16 mouse cellular contexts compared by ENCODE assay signal in genomic region chr10:116108176-116108575, GRCm38 (mm10). TPM values are rescaled to one million over a fixed set of nuclear protein-coding genes. Genes with fewer than 3 reads are reported as not detected.
A peak's percentile ranks its signal among the peaks of the same experiment; 100 is the strongest.
DNase-seq lines count a peak whose midpoint lies in the region; ATAC-seq lines count a peak whose summit lies in the region.
"Had no signal": no experiment of that assay in that cellular context is flagged by ENCODE, and none has a peak within 500 bp of the region (broad histone marks: within the 10 kb centered on the region; RNA-seq: fewer than 3 reads in every experiment).

No protein-coding gene starts in this region.

- H3K4me3 ChIP-seq in forebrain, embryonic 14.5 days (ENCODE audit: low read depth, low read length): no peak overlapping the region
- H3K4me3 ChIP-seq in forebrain, embryonic 11.5 days (ENCODE audit: low read depth, low read length): no peak overlapping the region
- H3K4me3 ChIP-seq: heart, adult 2 months; hindbrain, embryonic 10.5 days; midbrain, embryonic 12.5 days; neural tube, embryonic 15.5 days had no signal

- H3K27ac ChIP-seq in forebrain, embryonic 14.5 days (ENCODE audit: low read depth, low read length): no peak overlapping the region
- H3K27ac ChIP-seq in forebrain, embryonic 11.5 days (ENCODE audit: low read depth, low read length): no peak overlapping the region
- H3K27ac ChIP-seq: heart, adult 2 months; hindbrain, embryonic 10.5 days; midbrain, embryonic 12.5 days; neural tube, embryonic 15.5 days had no signal

- DNase-seq in forebrain, embryonic 14.5 days (ENCODE audit: low spot score): peak; percentile 78
- DNase-seq in forebrain, embryonic 11.5 days (ENCODE audit: low spot score): no peak
- DNase-seq in brain, adult 2 months (ENCODE audit: low read depth, low spot score): peak; percentile 94
- peak; percentile 78 to 84 for DNase-seq in cerebellum, postnatal 10 days
- DNase-seq in layer of hippocampus, adult 9-10 months (ENCODE audit: low spot score): peak; percentile 36
- no peak for DNase-seq in B cell, adult 2 months
- DNase-seq in spleen, adult 18-20 months: no peak
- DNase-seq in adrenal gland, adult (ENCODE audit: inconsistent age in 2 of 2, low spot score in 1 of 2): no peak
- DNase-seq: heart, adult 2 months; kidney, adult 9 months; lung, adult 2 months had no signal

- H3K9ac ChIP-seq in forebrain, embryonic 14.5 days (ENCODE audit: low read length): no peak overlapping the region
- no peak overlapping the region for H3K9ac ChIP-seq in forebrain, embryonic 11.5 days (ENCODE audit: low read length)
- H3K9ac ChIP-seq: midbrain, embryonic 12.5 days; neural tube, embryonic 15.5 days had no signal

- H3K36me3 ChIP-seq in forebrain, embryonic 14.5 days (ENCODE audit: control insufficient read depth, insufficient read depth, low read length): no peaks in the 10 kb centered on the region
- no peaks in the 10 kb centered on the region for H3K36me3 ChIP-seq in forebrain, embryonic 11.5 days (ENCODE audit: control insufficient read depth, insufficient read depth, low read length)
- H3K36me3 ChIP-seq: hindbrain, embryonic 10.5 days; midbrain, embryonic 12.5 days; neural tube, embryonic 15.5 days had no signal

- WGBS in forebrain, embryonic 14.5 days: 64% methylated on average over 4 of the region's 4 CpGs
- WGBS in forebrain, embryonic 11.5 days: 78% methylated on average over 4 of the region's 4 CpGs

- peak; percentile 83; the same call in 1 of the 2 replicates for ATAC-seq in forebrain, embryonic 14.5 days
- ATAC-seq in forebrain, embryonic 11.5 days (replicated peaks; ENCODE audit: low FRiP score): no peak

- H3K27me3 ChIP-seq in forebrain, embryonic 14.5 days (replicated peaks; ENCODE audit: control insufficient read depth, insufficient read depth, low read length): no peaks in the 10 kb centered on the region
- no peaks in the 10 kb centered on the region for H3K27me3 ChIP-seq in forebrain, embryonic 11.5 days (ENCODE audit: control insufficient read depth, insufficient read depth, low read length)
- H3K27me3 ChIP-seq: midbrain, embryonic 12.5 days; neural tube, embryonic 15.5 days had no signal

- no peaks in the 10 kb centered on the region for H3K4me1 ChIP-seq in forebrain, embryonic 14.5 days (ENCODE audit: control insufficient read depth, insufficient read depth, low read length)
- H3K4me1 ChIP-seq in forebrain, embryonic 11.5 days (replicated peaks; ENCODE audit: control insufficient read depth, insufficient read depth, low read length): no peaks in the 10 kb centered on the region
- H3K4me1 ChIP-seq: hindbrain, embryonic 10.5 days; midbrain, embryonic 12.5 days; neural tube, embryonic 15.5 days had no signal

- no peak overlapping the region for H3K4me2 ChIP-seq in forebrain, embryonic 14.5 days (ENCODE audit: low read length)
- H3K4me2 ChIP-seq in forebrain, embryonic 11.5 days (ENCODE audit: low read depth, low read length, severe bottlenecking): no peak overlapping the region
- H3K4me2 ChIP-seq: midbrain, embryonic 12.5 days; neural tube, embryonic 15.5 days had no signal

- H3K9me3 ChIP-seq in forebrain, embryonic 14.5 days (replicated peaks; ENCODE audit: control insufficient read depth, low read length): no peaks in the 10 kb centered on the region
- no peaks in the 10 kb centered on the region for H3K9me3 ChIP-seq in forebrain, embryonic 11.5 days (ENCODE audit: control insufficient read depth, low read length)
- H3K9me3 ChIP-seq: hindbrain, embryonic 10.5 days; neural tube, embryonic 15.5 days had no signal

RNA-seq across cellular contexts. Expression of gene 4933416C03Rik, which starts 5.5 kb away (rescaled TPM):
- not detected in 2 replicates for polyA plus RNA-seq in forebrain, embryonic 14.5 days (2014; fragmentation: Nextera tagmentation; extraction: Ambion mirVana)
- not detected in 2 replicates for polyA plus RNA-seq in forebrain, embryonic 11.5 days (2014; fragmentation: Nextera tagmentation; extraction: Ambion mirVana)
- polyA plus RNA-seq: C2C12; heart, adult 2 months; hindbrain, embryonic 10.5 days; lung, adult 2 months; midbrain, embryonic 12.5 days; thymus, postnatal 0 days had no signal

Comparison
In these comparisons a context has a peak if more than half of its experiments do, and no peak if none do; other contexts are left out.
1. DNase-seq: peak in forebrain, embryonic 14.5 days (single experiment), brain, adult 2 months (single experiment), cerebellum, postnatal 10 days (2 of 2) and layer of hippocampus, adult 9-10 months (single experiment); none in forebrain, embryonic 11.5 days (single experiment), B cell, adult 2 months (0 of 2), spleen, adult 18-20 months (0 of 2) and adrenal gland, adult (0 of 2).